Mouse (Mus musculus): ENCODE results near the gene Stx17.

DNA sequence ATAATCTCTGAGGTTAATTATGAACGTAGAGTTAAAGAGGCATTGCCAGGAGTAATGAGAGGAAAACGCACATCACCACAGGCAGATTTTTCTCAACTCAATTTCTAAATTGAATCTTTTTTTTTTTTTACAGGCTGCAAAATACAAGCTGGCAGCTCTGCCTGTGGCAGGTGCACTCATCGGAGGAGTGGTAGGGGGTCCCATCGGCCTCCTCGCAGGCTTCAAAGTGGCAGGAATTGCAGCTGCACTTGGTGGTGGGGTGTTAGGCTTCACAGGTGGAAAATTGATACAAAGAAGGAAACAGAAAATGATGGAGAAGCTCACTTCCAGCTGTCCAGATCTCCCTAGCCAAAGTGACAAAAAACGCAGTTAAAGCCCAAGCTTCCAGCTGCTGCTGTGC lies 56.7 kb downstream of the Stx17 start:
- TF ChIP-seq MAX (IDR thresholded peaks at IDR 0.05; ENCODE audit: low read length) (no peak), E2F4 (IDR thresholded peaks at IDR 0.05; ENCODE audit: insufficient replicate concordance, low read depth, low read length) (no peak), NELFE (IDR thresholded peaks at IDR 0.05; ENCODE audit: low read depth, low read length) (no peak), KAT2A (IDR thresholded peaks at IDR 0.05; ENCODE audit: insufficient replicate concordance, low read length) (no peak), ZC3H11A (IDR thresholded peaks at IDR 0.05; ENCODE audit: low read depth, low read length) (no peak), POLR2A (IDR thresholded peaks at IDR 0.05; ENCODE audit: low read depth, low read length) (no peak)

All from CH12.LX (cell line).